Mouse (Mus musculus): ENCODE data around the gene Saysd1.

- TF ChIP-seq CTCF (IDR thresholded peaks at IDR 0.05; ENCODE audit: borderline replicate concordance, extremely low read depth, insufficient read depth, insufficient read length) (no peak), POLR2A (IDR thresholded peaks at IDR 0.05; ENCODE audit: borderline replicate concordance, extremely low read depth, insufficient read depth, insufficient read length, poor library complexity, severe bottlenecking) (no peak)
These were observed 23.4 kb downstream of the Saysd1 start for GRCm38 (mm10) chr14:20114951-20115350.

Measured in brain, embryonic 14.5 days (tissue).